Mouse (Mus musculus) adipocyte (in vitro differentiated cells): ENCODE measurements around the gene Prnp.

Experiments
- DNase-seq: peaks from one replicate; pipeline ENCODE4 v3.0.0-alpha.2; 2016; ENCODE audit warnings: low spot score

Prnp gene

DNA sequence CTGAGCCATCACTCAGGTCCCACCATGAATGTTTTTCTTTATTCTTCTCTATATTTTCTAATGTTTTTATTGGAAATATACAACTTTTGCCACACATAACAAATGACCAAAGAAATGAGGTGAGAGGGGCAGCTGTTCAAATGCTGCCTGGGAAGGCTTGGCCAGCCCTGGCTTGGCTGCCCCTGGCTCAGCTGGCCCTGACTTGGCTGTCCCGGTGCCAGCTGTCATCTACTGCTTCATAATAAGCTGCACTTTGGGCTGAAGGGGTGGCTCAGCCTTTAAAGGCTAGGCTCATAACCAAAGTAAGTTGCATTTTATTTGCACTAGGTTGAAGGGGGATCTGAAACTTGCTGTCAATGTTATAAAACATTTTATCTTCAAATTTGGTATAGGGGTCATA, 2.9 kb upstream of the Prnp start:
- DNase-seq, result peak; percentile 95

GRCm38 (mm10) chr2:131907311-131907710, 2.4 kb upstream of the Prnp start:
- no peak for DNase-seq

DNA sequence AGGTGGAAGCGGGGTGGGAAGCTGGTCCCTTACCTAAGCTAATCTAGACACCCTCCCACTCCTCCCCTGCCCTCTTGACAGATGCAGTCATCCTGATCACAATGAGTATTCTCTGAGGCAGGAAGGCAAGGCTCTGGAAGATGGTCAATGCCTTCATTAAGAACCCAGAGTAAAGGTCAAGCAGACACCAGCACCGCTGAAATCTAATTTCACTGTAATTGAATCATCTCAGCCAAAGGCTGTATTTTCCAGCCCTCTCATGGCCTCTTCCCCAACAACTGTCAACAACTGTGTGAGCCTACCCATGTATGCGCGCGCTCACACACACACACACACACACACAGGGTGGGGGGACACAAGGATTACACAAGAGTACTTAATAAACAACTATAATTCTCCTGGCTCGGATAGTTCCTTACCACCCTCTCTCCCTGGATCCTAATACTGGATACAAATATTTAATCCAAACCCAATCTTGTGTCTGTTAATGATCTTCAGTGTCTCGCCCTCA, 1.3 kb upstream of the Prnp start:
- peak; percentile 90 for DNase-seq

- no peak for DNase-seq
Measured at GRCm38 (mm10) chr2:131908906-131909305, 822 bp upstream of the Prnp start.

DNA sequence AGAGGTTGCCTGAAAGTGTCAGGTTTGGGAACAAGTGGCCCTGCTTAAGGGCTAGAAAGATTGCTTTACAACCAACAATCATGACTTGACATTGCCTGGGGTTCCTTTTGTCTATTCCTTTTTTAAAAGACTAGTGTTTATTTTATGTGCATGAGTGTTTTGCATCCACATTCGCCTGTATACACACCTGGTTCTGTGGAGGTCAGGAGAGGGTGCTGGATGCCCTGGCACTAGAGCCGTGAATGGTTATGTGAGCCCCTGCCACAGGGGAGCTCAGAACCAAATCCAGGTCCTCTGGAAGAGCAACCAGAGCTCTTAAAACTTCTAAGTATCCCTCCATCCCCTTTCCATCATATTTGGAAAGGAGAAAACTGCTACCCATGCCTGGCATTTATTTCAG, 1.1 kb downstream of the Prnp start:
- DNase-seq, result no peak

- DNase-seq, result peak; percentile 50
Measured at GRCm38 (mm10) chr2:131911341-131911740, 1.6 kb downstream of the Prnp start.

DNA sequence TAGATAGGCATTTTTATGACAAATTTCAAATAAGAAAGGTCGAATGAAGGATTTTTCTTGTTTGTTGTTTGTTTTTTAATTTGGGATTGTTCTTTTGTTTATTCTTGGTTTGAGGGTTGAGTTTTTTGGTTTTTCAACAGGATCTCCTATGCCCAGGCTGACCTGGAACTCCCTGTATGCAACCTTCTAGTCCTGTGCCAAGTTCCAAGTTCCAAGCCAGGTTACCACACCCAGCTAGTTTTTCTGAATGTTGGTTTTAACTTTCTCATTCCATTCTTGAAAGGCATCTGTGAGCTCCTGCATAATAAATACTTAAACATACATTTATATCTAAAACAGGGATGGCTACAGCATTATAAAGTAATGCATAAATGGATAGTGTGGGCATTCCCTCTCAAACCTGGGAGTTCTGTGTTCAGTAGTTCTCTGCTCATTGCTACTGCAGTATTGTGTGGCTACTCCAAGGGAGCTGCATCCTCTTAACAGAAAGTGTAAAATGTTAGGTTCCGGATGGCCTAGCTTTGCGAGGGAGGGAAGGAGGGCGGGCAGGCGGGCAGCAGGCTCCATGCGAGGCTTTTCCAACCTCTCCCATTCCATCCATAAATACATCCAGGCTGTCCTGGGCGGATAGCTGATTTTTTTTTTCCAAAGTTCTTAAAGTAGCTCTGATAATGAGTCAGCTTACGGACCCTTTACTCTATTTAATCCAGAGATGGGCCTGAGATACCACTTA, 3.0 kb downstream of the Prnp start:
- DNase-seq, result no peak

GRCm38 (mm10) chr2:131932275-131932902, 22.7 kb downstream of the Prnp start:
- DNase-seq, result no peak

- DNase-seq, result no peak
Measured at GRCm38 (mm10) chr2:131933013-131933412, 23.3 kb downstream of the Prnp start.

DNA sequence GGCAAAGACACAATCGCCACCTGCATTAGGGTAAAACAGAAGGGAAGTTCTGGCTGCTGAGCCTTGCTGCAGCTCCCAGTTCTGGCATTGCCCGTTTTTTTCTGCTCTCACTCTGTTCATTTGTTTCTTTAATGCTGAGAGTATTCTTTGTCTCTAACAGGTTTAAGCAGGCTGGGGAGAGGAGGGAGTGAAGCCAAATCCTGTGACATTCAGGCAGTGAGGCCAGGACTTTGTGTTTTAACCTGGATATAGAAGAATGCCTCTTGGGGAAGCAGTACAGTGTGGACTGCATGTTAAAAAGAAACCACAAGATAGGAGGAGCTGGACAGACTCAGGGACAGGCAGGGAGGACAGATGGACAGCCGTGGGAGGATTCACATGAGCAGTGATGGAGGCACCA, 23.9 kb downstream of the Prnp start:
- DNase-seq, result peak; percentile 71

- DNase-seq, result no peak
Measured at GRCm38 (mm10) chr2:131934243-131934642, 24.5 kb downstream of the Prnp start.

DNA sequence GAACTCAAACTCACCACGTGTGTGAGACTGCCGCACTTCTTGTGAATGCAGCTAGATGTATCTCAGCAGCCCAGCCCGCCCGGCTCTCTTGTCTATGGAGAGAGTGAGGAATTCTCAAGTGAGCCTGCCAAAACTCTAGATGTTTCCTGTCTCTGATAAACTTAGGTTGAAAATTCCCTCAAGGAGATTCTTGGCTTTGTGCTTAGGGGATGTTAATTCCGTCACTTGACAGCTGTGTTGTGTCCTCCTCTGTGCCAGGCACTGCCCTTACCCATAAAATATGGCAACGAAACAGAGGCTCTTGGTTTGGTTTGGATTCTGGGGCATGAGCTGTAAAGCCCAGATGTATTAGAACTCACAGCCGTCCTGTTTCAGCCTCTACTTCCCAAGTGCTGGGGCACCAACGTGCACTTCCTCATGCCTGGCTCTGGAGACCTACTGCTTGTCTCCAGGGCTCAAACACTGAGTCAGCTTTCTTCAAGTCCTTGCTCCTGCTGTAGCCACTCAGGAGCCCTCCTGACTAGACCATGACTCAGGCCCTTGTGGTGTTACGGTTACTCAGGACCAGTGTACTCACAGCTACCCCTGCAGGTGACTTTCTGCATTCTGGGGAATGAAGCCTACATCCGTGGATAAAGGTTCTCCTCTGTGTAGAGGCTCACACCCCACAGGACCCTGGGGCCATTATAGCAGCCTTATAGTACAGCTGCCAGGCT, 25.8 kb downstream of the Prnp start:
- DNase-seq, result peak; percentile 47

DNA sequence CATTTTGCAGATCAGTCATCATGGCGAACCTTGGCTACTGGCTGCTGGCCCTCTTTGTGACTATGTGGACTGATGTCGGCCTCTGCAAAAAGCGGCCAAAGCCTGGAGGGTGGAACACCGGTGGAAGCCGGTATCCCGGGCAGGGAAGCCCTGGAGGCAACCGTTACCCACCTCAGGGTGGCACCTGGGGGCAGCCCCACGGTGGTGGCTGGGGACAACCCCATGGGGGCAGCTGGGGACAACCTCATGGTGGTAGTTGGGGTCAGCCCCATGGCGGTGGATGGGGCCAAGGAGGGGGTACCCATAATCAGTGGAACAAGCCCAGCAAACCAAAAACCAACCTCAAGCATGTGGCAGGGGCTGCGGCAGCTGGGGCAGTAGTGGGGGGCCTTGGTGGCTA, 26.7 kb downstream of the Prnp start:
- no peak for DNase-seq

GRCm38 (mm10) chr2:131939404-131940111, 29.8 kb downstream of the Prnp start:
- peak; percentile 76 for DNase-seq

DNA sequence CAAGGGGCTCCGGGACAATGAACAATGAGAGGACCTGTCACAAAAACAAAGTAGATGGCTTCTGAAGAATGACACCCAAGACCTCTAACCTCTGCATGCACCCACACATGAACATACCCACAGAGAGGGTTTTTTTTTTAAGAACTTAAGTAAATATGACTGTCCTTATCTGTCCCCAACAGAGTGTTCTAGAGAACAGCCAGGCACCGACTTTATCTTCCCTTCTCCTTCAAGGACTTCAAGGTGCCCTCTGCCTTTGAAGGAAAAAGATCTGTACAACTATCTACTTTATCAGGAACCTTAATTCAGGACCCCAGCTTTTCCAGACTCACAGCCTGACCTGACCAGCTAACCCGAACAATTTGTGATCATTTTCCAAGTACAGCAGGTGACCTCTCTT, 30.8 kb downstream of the Prnp start:
- no peak for DNase-seq

DNA sequence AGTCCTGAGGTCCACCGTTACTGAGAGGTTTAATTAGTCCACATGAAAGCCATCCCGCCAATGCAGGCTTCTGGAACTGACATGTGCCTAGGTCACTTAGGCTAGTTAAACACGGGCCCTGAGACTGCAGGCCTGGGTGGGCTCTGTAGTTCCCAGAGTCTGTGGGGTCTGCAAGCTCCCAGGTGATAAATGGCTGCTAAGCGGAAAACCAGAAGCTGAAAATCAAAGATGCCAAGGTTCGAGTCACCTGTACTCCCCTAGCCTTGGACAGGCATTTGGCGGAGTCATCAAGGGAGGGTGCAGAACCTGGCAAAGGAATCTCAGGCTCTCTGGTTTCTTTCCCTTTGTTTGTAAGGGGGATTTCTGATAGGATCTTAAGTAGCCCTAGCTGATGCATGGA, 31.8 kb downstream of the Prnp start:
- no peak for DNase-seq

GRCm38 (mm10) chr2:131944370-131944769, 34.6 kb downstream of the Prnp start:
- DNase-seq, result no peak

GRCm38 (mm10) chr2:131945225-131945624, 35.5 kb downstream of the Prnp start:
- DNase-seq, result no peak

- no peak for DNase-seq
Measured at GRCm38 (mm10) chr2:131945765-131946164, 36.0 kb downstream of the Prnp start.

DNA sequence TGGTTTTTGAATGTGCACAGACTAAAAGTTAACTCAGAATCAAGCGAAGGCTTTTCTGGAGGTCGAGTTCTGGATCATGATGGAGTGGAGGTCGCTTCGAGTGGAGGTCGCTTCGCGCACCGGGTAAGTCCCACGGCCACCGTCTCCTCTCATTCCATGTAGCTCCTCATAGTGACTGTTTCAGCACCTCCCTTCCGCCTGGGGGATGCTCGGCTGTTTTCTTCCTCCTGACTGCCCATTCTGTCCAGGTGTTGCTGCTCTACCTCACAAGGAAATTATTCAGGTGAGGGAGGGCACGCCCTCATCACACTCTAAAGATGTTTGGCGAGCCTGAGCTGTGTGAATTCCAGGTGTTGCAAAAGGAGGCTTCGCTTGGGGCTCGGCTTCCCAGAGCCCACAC, 36.6 kb downstream of the Prnp start:
- no peak for DNase-seq

GRCm38 (mm10) chr2:131948156-131948555, 38.4 kb downstream of the Prnp start:
- DNase-seq, result no peak

DNA sequence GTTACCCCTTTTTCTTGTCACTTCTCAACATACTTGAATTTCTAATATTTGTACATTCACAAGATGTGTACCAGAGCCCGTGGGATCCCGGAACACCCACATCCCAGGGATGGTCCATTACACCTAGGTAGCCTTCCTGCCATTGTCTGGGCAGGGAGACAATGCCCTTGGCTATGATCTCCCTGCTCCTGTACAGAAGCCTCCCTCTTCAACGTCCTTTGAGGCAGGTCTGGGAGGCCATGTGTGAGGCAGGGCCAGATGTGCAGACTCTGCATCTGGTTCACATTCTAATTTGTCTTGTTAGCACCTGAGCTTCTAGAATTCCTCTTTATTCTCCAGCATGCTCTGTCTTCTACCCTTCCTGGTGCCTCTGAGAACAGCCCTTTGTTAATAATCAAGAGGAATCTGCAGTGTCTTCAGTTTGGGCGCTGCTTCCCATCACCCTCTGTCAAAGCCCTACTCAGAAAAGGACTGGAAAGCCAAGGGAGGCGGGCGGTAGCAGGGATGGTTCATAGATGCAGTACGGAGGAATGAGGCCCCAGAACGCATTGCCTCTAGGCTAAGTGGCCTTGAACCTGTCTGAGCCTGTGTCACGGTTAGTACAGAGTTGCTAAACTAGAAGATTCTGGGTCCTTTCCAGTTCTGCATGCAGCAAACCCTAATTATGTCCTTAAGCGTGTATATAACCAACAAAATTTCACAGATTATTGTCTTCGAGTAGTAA, 39.4 kb downstream of the Prnp start:
- no peak for DNase-seq
